Mouse (Mus musculus): ENCODE results near the gene Selenof.

The Selenof gene

GRCm38 (mm10) chr3:144570047-144570815 lies at the start of gene Selenof, which contains the start of gene Hs2st1:
TSS of gene Selenof (plus strand) at chr3:144570304.
TSS of gene Hs2st1 (minus strand) at chr3:144570181.
- DNase-seq (ENCODE audit: extremely low spot score, low spot score) = peak; percentile 95

GRCm38 (mm10) chr3:144527918-144528317 lies 42.2 kb upstream of the Selenof start:
- DNase-seq (ENCODE audit: extremely low spot score, low spot score) = no peak

- no peak for DNase-seq (ENCODE audit: extremely low spot score, low spot score)
These were observed 39.1 kb upstream of the Selenof start for GRCm38 (mm10) chr3:144531023-144531422.

GRCm38 (mm10) chr3:144535056-144535455 lies 35.0 kb upstream of the Selenof start:
- no peak for DNase-seq (ENCODE audit: extremely low spot score, low spot score)

GRCm38 (mm10) chr3:144537078-144537855 lies 32.8 kb upstream of the Selenof start:
- DNase-seq (ENCODE audit: extremely low spot score, low spot score) = no peak

- no peak for DNase-seq (ENCODE audit: extremely low spot score, low spot score)
These were observed 31.1 kb upstream of the Selenof start for GRCm38 (mm10) chr3:144539051-144539450.

GRCm38 (mm10) chr3:144540805-144541204 lies 29.3 kb upstream of the Selenof start:
- DNase-seq (ENCODE audit: extremely low spot score, low spot score) = no peak

GRCm38 (mm10) chr3:144541906-144542438 lies 28.1 kb upstream of the Selenof start:
- DNase-seq (ENCODE audit: extremely low spot score, low spot score) = no peak

GRCm38 (mm10) chr3:144545152-144545551 lies 25.0 kb upstream of the Selenof start:
- no peak for DNase-seq (ENCODE audit: extremely low spot score, low spot score)

GRCm38 (mm10) chr3:144545832-144546231 lies 24.3 kb upstream of the Selenof start:
- no peak for DNase-seq (ENCODE audit: extremely low spot score, low spot score)

- DNase-seq (ENCODE audit: extremely low spot score, low spot score) = no peak
These were observed 23.6 kb upstream of the Selenof start for GRCm38 (mm10) chr3:144546490-144546889.

GRCm38 (mm10) chr3:144548186-144548845 lies 21.8 kb upstream of the Selenof start:
- no peak for DNase-seq (ENCODE audit: extremely low spot score, low spot score)

GRCm38 (mm10) chr3:144550036-144550435 lies 20.1 kb upstream of the Selenof start:
- DNase-seq (ENCODE audit: extremely low spot score, low spot score) = no peak

GRCm38 (mm10) chr3:144550659-144551058 lies 19.4 kb upstream of the Selenof start:
- DNase-seq (ENCODE audit: extremely low spot score, low spot score) = no peak

- DNase-seq (ENCODE audit: extremely low spot score, low spot score) = no peak
These were observed 18.7 kb upstream of the Selenof start for GRCm38 (mm10) chr3:144551416-144551815.

GRCm38 (mm10) chr3:144553942-144554341 lies 16.2 kb upstream of the Selenof start:
- DNase-seq (ENCODE audit: extremely low spot score, low spot score) = no peak

- DNase-seq (ENCODE audit: extremely low spot score, low spot score) = no peak
These were observed 15.6 kb upstream of the Selenof start for GRCm38 (mm10) chr3:144554503-144554902.

- no peak for DNase-seq (ENCODE audit: extremely low spot score, low spot score)
These were observed 15.0 kb upstream of the Selenof start for GRCm38 (mm10) chr3:144555144-144555543.

GRCm38 (mm10) chr3:144556625-144557324 lies 13.3 kb upstream of the Selenof start:
- peak; percentile 33 for DNase-seq (ENCODE audit: extremely low spot score, low spot score)

- no peak for DNase-seq (ENCODE audit: extremely low spot score, low spot score)
These were observed 11.8 kb upstream of the Selenof start for GRCm38 (mm10) chr3:144558274-144558673.
